Mouse (Mus musculus) layer of hippocampus, postnatal 14 days (tissue): ENCODE data around the gene Spryd4. TPM values are rescaled to one million over a fixed set of nuclear protein-coding genes. Genes with fewer than 3 reads are reported as not detected.
"Not testable (repeated sequence)": the region's sequence is repeated elsewhere in the genome, so short reads cannot be mapped to it uniquely, and the experiment has no call there.

ENCODE experiments used
- DNase-seq, 2 experiments: peaks; one replicate each; pipeline ENCODE4 v3.0.0; 2021 to 2022; ENCODE audit warnings: low spot score in 2 of 2, mixed read lengths in 1 of 2
- total RNA-seq, 2 experiments: library from RNA; stranded (reverse); gene quantifications; 2 replicates each; pipeline ENCODE4 v1.2.3; 2021

Gene Spryd4
- total RNA-seq, 2 experiments from 2014 or later, result 11.1 to 11.5 TPM

DNA sequence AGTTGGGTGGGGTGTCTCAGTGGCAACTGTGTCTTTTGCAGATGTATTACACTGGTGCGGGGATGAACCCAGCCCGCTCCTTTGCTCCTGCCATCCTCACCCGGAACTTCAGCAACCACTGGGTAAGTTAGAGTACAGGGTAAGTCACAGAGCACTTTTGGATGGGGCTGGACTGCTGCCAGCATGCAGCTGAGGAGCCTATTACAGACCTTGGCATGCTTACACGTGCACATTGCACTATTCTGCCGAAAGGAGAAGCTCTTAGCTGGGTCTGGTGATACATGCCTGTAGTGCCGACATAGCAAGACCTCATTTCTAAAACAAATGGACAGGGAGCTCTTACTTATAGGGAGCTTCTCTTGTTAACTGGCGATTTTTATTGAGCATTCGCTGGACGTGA, 16.0 kb upstream of the Spryd4 start:
- DNase-seq, result no peak

DNA sequence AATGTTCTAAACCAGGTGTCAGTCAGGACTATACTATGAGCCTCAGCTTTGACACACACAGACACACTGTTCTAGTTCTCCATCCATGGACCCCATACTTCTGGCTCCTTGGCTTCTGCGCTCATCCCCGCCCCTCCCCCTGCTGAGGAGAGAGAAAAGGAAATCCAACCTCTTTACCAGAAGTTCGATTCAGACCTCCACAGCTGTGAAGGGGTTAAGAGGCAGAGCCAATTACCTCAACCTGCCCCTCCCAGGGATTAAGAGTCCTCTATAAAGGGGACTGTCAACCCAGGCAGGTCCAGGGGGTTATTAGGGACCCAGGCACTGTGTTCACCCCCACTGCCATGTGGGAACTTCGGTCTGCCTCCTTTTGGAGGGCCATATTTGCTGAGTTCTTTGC, 13.9 kb upstream of the Spryd4 start, which contains the start of gene Mip:
TSS of gene Mip (plus strand) at position 301 of the 400 bp plus-strand sequence.
- no peak for DNase-seq

DNA sequence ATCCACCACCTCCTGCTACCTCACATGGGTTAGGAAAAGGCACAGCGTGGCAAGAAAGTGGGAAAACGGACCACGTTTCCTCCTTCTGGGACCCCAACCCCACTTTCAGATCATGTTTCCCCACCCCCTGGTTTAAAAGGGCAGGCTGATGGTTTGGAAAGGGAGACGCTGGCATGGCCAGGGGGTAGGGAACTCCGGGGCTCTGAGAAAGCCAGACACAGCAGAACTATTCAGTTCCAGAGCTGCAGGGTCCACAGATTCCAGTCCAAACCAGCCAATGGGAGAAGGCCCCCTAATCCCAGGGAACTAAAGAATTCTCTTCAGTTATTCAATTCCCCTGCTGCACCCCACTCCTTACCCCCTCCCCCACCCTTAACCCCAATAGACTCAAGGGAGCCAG, 13.5 kb upstream of the Spryd4 start:
- no peak for DNase-seq

DNA sequence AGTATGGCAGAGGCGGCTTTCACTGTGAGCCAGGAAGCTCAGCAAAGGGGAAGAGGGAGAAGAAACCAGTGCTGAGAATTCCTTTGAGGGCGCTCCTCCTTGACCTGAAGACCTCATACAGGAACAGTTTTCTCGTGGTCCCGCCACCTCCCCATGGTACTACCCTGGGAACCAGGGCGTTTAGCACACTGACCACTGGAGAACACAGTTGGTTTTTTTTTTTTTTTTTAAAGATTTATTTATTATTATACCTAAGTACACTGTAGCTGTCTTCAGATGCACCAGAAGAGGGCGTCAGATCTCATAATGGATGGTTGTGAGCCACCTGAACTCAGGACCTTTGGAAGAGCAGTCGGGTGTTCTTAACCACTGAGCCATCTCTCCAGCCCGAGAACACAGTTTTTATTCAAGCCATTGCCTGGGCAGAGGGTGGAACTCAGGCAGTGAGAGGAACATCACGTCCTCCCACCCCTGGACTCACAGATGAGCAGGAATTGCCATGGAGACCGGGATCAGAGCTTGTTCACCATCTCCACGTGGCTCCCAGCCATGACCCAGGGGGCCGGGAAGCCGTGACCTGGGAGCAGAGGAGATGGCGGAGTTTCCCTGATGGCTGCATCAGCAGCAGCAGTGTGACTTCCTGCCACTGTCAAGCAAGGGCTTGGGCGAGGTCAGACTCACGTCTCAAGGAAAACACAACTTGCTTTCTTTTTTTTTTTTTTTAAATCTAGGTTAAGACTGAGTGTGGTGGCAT, 10.1 kb upstream of the Spryd4 start:
- DNase-seq, result no peak

DNA sequence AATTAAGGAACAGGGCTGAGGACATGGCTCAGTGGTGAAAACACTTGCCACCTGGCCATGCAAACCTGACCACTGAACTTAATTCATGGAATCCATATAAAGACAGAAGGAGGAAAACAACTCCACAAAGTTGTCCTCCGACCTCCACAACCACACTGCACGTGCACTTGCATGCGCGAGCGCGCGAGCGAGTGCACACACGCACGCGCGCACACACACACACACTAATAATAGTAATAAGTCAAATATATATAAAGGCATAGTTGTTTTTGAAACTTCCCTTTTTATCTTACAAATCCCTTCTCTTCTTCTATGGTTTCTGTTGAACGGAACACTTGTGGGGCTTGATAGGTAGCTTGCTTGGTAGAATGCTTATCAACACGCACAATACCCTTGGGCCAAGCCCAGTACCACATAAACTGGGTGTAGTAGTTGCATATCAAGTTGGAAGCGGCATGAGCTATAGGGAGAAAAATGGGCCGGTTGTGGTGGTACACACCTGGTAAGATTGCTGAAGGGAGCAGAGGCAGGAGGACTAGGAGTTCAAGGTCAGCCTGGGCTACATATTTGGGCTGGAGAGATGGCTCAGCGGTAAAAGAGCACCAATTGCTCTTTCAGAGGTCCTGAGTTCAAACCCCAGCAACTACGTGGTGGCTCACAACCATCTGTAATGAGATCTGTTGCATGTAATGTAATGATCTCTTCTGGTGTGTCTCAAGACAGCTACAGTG, 6.9 kb upstream of the Spryd4 start:
- DNase-seq, result no peak

DNA sequence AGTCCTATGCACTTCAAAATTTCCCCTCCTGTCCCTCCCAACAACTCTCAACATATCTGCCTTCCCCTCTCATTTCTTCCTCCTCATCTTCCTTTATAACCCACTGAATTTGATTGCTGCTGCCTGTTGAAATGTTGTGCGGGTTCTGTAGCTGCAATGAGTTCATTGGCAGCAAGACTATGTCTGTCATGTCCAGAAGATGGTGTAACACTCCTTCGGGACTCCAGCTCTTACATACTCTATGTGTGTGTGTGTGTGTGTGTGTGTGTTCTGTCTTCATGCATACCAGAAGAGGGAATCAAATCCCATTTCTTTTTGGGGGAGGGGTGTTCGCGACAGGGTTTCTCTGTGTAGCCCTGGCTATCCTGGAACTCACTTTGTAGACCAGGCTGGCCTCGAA, 3.4 kb upstream of the Spryd4 start:
- no peak for DNase-seq

DNA sequence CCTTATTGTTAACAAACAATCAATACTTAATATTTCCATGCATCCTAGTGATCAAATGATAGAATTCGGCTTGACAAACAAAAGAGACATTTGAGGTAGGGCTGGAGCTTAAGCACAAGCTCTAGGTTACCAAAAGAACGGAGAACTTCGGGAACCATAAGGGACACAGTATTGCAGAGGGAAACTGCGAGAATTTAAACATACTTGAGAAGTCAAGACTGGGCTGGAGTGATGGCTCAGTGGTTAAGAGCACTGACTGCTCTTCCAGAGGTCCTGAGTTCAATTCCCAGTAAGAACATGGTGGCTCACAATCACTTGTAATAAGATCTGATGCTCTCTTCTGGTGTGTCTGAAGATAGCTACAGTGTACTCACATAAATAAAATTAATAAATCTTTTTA, 2.5 kb upstream of the Spryd4 start:
- DNase-seq, result not testable (repeated sequence)

DNA sequence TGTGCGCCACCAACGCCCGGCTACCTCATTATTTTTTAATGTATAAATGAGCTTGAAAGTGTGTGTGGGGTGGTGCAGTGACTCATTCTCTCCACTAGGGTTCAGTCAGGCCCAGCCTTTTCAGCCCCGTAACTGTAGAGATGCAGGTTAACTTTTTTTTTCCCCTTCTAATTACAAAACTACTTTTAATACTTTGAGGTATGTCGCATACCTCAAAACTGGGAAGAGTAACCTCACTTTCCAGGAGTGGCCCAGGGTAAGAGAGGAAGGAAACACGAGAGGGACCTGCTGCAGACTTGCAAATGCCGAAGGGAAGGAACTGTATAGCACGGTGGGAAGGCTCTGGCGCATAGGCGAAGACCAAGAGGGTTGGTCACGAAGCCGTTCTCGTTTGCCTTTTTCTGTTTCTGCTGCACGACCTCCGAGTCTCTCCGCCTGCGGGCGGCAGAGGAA, 1.3 kb upstream of the Spryd4 start:
- DNase-seq, result peak; percentile 47 to 51

DNA sequence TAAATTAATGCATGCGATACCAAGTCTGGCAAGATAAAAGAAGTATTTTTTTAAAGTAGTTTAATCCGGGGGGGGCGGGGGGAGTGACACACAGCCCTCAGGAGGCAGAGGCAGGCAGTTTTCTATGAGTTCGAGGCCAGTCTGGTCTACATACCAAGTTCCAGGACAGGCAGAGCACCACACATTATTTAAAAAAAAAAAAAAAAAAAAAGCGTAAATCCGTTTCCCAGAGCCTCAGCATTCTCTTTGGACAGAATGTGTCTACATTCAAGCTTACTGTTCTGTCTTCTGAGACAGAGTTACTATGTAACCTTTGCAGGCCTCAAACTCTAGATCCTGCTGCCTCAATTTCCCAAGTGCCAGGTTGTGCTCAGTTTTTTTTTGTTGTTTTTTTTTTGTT, 541 bp upstream of the Spryd4 start:
- DNase-seq, result no peak

DNA sequence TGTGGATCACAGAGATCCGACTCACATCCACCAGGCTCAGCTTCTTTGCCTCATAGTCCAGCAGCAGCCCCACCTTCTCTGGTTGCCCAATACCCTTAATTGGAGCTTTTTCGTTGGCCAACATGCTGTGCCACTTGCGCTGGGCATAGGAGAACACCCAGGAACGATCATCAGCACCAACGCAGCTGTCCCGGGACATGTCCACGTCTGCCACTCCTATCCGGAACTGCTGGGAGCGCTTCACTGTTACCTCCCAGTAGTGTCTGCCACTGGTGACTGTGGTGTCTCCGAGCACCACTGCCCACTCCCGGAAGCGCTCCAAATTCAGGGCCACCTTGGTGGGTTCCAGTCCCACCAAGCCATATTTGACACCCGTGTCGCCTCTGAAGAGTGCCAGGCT, 653 bp downstream of the Spryd4 start:
- DNase-seq, result no peak

DNA sequence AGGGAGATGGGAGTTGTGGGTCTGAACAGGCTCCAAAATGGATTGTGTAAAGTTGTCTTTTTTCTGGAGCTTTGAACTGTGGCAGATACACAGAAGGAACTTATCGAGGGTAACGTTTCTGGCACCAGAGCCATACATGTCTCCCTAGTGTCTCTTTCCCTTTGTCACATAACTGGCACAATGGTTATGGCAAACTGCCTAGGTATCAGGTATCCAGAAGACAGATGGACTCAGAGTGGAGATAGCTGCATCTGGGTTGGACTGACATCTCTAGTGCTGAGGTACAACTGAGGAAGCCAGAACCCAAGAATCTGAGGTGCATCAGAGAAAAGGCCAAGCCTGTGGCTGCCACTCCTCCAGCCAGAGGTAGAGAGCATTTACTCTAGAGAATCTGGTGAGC, 1.5 kb downstream of the Spryd4 start:
- DNase-seq, result no peak

DNA sequence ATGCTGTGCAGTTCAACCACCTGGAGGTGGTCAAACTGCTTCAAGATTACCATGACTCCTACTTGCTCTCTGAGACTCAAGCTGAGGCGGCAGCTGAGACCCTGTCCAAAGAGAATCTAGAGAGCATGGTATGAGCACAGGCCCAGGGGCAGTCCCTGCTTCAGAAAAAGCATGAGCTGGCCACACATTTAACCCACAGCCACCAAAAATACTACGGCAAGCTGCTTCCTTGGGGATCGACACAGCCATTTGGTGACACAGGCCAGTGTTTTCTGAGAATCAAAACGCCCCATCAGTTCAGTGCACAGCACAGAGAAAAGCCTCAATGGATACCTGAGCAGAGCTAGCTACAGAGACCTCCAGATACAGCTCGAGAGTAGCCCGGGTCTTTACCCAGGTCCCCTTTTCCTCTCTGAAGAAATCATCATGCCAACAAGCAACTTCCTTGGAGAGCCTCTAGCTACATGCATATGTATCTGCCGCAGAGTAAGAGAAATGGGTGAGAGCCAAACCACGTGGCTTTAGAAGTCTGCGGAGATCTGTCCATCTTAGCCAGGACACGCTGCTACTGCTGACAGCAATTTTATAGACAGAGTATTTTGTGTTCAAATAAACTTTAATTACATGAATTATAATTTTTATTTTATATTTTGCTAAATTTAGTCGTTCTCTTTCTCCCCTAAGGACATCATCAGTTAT, 2.1 kb downstream of the Spryd4 start:
- DNase-seq, result no peak

DNA sequence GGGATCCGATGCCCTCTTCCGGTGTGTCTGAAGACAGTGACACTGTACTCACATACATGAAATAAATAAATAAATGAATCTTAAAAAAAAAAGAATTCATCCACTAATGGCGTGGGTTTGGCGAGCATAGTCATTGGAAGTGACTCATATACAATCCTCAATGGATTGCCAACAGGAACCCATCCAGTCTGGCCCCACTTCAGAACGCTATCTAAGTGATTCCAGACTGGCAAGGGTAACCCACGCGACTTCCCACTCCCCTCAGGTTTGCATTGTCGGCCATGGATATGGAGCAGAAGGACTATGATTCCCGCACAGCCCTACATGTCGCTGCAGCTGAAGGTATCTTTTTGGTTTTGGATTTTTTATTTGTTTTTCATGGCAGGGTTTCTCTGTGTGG, 3.3 kb downstream of the Spryd4 start:
- DNase-seq, result no peak

DNA sequence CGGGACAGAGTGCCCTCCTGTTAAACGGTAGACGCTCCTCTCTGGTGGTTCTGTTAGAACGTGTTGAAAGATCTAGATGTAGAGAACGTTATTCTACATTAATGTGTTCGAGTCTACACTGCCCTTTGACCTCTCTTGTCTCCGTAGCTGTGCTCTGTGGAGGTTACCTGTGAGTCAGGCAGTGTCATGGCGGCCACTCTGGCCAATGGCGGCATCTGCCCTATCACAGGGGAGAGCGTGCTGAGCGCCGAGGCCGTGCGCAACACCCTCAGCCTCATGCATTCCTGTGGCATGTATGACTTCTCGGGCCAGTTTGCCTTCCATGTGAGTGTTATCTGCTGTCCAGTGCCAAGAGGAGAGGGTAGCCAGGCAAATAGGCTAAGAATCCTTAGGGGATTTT, 6.7 kb downstream of the Spryd4 start:
- DNase-seq, result no peak

DNA sequence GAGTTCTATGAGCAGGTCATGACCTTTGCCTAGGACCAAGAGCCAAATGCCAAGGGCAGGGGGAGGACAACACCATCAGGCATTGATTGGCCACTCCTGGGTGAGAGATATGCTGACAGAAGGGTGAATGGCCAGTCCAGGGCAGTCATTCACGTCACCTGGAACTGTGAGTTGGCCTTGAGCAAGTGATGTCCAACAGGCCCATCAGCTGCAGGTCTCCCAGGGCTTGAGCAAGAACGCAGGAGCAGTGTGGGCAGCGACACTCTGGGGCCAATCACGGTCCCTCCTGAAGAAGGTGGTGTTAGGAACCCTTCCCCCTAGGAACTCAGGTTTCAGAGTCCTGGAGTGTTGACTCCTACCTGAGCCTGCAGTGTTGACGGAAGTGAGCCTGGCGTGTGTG, 9.8 kb downstream of the Spryd4 start:
- DNase-seq, result no peak

DNA sequence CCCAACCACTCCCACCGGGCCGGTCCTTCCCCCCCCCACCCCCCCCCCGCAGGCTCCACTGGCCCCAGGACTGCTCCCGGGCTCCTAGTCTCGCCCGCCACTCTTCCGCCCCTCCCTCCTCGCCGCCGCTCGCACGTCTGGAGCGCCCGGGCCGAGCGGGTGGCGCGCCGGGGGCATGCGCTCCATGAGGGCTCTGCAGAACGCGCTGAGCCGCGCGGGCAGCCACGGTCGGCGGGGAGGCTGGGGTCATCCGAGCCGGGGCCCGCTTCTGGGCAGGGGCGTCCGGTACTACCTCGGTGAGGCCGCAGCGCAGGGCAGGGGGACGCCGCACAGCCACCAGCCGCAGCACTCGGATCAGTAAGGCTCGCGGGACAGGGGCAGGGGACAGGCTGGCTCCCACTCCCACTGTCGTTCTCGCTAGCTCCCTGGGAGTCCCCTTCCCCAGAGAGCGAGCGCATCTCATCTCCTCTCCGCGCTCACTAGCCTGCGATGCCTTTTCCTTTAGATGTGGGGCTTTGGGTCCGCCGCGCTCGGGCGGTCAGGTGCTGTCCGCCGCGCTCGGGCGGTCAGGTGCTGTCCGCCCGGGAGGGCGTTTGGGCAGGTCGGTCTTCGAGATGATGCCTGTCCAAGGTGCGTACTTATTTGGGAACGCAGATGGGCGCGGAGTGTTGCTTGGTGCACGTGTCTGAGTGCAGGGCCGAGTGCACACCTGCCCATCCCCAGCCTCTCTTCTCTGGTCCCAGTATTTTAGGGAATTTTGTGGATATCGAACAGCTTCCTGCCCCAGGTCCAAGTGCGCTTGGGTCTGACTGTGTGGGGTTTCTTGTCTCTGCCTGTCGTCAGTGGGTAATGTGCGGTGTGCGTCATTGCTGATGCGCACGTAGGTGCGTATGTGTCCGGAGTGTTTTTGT, 16.8 kb downstream of the Spryd4 start:
- peak; percentile 16 to 41 for DNase-seq

DNA sequence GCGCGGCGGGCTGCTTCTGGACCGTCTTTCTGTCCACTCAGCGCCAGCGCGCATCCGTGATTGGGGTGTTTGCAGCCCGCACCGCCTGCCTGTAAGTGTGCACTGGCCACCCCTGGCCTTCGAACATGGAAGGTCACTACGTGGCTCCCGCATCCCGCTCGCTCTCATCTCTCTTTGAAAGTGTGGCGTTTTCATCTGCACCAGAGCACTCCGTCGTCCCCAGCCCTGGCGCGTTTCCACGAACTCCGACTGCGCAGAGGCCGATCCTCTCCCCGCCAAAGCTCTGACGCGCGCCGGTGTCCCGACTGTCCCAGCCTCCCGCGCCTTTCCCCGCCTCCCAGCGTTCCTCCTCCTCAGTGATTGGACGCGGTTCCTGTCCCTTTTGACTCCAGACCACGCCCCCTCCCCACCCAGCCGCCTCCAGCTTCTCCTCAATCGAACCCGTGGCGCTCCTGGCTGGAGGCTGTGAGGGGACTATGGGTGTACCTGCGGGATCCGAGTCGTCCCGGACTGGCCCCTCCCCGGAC, 17.5 kb downstream of the Spryd4 start, which contains the start of gene Gls2:
TSS of gene Gls2 (plus strand) at position 434 of the 527 bp plus-strand sequence.
- peak; percentile 95 to 98 for DNase-seq

DNA sequence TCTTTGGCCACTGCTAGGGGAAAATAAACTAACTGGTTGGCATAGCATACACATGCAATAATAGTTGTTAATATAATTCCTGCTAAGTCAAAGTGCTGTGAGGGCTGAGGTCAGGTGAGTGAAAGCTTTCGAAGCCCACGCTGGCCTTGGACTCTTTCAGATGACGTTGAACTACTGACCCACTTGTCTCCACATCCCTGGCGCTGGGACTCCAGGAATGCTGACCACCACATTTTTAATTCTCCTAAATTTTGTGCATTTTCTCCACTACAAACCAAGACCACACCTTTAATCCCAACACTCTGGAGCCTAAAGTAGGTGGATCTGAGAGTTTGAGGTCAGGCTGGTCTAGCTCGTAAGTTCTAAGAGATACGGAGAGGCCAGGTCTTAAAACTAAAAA, 18.5 kb downstream of the Spryd4 start:
- DNase-seq, result no peak

DNA sequence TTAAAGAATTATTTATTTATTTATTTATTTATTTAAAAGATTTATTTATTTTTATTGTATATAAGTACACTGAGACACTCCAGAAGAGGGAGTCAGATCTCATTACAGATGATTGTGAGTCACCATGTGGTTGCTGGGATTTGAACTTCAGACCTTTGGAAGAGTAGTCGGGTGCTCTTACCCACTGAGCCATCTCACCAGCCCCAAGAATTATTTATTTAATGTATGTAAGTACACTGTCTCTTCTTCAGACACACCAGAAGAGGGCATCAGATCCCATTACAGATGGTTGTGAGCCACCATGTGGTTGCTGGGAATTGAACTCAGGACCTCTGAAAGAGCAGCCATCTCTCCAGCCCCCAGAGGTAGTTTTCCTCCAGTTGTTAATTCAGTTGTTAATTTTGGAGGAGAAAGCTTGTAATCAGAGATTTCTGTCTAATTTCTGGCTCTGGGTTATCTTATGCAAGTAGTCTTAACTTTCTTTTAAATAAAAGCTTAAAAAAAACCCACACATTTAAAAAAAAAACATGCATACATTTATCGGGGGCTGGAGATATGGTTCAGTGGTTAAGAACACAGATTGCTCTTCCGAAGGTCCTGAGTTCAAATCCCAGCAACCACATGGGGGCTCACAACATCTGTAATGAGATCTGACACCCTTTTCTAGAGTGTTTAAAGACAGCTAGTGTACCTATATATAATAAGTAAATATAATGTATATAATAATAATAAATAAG, 19.4 kb downstream of the Spryd4 start:
- not testable (repeated sequence) for DNase-seq

DNA sequence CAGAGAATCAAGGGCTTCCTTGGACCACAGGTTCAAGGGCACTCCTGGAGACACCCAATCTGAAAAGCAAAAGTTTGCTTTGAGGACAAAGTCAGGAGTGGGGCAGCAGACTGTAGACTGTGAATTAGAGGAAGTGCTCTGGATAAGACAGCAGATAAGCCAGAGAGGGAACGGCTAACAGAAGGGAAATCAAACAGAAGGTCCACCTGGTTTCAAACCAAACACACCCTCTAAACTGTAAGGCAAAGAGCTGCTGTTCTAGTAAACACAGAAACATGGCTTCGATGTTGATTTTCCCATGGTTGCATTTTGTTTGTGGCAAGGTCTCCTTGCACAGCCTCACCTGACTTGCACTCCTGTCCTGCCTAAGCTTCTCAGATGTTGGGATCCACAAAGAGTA, 20.1 kb downstream of the Spryd4 start:
- no peak for DNase-seq
